Mouse (Mus musculus) neural tube, embryonic 10.5 days (tissue): Measurements from ENCODE around the gene Ivd.

Experiments used
- DNase-seq: peaks from one replicate; pipeline ENCODE4 v3.0.0-alpha.2; 2017; ENCODE audit warnings: low spot score; ENCODE audit errors: extremely low spot score

Gene Ivd

DNA sequence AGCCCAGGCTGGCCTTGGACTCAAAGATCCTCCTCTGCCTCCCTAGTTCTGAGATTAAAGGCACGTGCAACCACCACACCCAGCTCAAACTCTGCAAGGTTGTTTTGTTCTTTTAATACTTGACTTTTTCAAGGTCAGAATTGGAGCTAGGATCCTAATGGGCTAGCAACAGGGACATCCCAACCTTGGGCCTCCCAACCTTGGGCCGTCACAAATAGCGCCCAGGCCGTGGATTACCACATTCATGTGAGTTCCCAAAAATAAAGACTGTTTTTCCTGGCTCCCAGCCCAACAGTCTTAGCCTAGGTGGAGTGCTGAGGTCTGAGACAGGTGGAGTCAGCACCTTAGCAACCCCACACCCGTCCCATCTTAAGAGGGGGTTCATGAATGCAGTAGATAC, 20.2 kb downstream of the Ivd start:
- DNase-seq: no peak

DNA sequence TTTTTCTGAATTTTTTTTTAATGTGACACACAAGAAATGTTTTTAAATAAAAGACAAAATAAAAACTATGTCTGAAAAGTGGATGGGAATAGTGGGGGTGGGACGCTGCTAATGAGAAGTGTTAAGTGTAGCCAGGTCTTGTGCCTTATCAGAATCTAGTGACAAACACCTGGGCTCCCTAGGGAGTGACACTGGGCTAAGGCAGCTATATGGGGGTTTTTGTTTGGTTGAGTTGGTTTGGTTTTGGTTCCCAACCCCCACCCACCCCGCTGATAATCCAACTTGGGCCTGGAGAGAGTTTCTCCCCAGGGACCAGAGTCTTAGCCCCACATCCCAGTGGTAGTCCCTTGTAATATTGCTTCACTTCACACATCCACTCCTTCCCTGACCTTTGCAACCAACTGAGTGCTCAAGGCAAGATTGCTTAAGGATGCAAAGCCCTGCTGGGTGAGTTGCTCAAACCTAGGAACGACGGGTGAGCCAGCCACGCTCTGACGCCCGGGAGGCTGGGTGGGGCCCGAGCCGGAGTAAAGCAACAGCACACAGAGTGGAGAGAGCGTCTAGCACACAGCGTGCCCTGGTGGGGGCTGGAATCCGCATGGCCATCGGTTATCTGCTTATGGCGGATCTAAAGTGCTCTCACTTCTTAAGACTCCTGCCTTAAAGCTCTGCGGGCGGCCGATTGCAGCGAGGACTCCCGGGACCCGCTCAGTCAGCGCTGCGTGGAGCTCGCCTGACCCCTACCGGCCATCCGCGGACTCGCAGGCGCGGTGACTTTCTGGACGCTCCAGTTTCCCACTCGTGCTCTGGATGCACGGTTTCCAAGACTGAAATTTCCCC, 21.3 kb downstream of the Ivd start:
- peak; percentile 89 for DNase-seq

GRCm38 (mm10) chr2:118887440-118887839, 25.7 kb downstream of the Ivd start:
- no peak for DNase-seq

DNA sequence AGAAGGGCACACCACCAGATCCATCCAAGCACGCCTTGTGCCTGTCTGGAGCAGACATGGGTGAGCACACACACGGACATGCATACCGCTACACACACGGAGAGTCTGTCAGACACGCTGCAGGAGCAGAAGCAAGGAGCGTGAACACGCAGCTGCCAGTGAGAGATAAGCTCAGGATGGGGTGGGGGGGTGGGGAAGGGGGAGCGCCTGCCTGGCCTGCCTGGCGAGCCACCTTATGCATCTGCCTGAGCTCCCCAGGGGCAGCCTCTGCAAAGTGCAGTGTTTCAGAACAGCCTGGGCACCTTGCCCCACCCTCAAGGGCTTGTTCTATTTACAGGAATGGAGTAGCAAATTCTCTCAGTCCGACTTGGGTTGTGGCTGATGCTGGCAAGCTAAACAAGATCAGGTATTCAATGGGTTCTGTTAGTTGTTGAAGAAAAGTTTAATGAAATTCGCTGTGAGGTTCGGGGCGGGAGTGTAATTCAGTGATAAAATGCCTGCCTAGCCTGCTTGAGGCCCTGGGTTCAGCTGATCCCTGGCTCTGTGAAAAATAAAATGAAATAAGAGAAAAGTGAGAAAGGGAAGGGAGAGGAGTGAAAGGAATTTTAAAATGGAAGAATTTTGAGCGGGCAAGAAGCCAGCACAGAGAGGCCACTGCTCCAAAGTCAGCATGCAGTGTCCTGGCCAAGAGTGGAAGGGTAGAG, 26.2 kb downstream of the Ivd start:
- no peak for DNase-seq

DNA sequence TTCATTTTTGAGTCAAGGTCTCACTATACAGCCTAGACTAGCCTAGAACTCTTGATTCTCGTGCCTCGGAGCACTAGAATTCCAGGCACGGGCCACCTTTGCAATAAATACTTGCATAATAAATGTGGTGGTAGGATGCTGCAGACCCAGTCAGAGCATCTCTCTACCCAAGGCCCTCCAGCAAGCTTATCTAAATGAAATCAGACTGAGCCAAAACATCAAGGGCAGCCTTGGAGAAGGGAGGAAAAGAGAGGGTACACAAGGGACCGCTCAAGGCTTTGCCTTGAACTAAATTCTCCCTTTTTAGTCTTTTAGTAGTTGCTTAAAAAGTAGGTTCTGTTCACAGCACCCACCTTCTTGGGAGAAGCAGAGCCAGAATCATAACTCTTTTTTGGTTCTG, 29.4 kb downstream of the Ivd start:
- DNase-seq: no peak

GRCm38 (mm10) chr2:118895990-118896913, 34.5 kb downstream of the Ivd start:
- DNase-seq: peak; percentile 56

DNA sequence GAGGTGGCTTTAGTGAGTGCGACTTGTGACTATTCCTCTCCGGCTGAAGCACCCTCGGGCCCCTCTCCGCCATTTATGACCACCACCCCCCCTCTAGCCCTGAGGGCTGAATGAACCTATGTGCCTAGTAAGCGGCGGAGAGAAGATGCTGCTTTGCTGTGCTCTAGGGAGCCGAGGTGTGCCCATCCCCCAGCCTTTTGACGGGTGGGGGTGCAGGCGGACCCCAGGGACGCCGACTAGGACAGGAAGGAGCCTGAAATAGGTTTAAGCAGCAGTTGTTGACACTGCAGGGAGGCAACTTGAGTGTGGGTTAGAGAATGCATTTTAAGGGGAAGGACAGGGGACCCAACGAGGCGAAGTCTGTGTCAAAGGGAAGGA, 35.1 kb downstream of the Ivd start:
- peak; percentile 42 for DNase-seq

DNA sequence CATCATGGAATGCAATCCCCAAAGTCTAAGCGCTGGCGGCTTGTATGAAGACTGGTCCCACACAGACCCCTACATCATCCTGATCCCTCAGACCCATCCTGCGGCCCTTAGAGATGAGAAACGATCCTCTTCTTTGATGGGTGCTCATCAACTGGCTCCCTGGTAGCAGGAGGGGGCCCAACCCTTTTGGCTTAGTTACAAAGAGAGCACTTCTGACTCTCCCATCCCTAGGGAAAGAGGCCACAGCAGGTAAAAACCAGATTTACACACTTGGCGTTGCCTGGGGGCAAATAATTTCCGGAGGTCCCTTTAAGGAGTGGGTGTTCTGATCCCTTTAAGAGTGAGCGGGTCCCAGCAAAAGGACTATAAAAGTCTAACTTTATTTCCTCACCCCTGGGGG, 35.6 kb downstream of the Ivd start:
- DNase-seq: no peak

DNA sequence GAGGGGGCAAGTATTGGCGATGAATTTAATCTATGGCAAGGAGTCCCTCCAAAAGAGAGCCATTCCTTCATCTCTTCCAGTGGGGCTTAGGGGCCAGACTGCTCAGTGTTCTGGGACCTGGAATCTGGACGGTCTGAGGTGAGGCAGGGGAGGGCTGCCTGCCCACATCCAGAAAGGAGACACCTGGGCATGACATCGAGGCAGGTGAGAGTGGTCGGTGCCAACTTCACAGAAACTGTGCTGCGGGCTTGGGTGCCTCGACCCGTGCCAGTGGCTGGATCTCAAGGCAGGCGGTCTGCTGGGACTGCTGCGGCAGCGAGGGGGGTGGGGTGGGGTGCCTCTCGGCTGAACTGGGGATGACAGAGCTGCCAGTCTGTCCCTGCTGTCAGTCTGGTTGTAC, 36.1 kb downstream of the Ivd start:
- DNase-seq: peak; percentile 19

GRCm38 (mm10) chr2:118898771-118899170, 37.0 kb downstream of the Ivd start:
- DNase-seq: peak; percentile 17

DNA sequence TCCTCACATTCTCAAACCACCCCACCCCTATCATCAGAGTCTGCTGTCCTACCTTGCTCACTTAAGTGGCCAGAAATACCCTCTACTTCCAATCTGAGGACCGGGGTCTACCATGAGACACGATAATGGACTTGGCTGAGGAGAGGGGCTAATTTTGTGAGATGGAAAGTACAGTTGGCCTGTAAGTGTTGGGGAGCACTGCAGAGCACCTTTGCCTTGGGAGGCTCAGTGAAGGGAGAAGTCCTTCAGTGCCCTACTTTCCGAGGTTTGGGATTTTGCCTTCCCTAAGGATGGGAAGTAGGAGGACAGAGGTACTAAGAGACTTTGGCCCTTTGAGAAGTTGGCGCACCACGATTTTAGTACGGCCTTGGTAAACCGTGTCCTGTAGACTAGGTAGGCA, 37.6 kb downstream of the Ivd start:
- peak; percentile 38 for DNase-seq

- DNase-seq: peak; percentile 64
These were observed 38.4 kb downstream of the Ivd start, which contains the start of gene Bahd1 for GRCm38 (mm10) chr2:118899981-118900825. Gene Bahd1 (plus strand): TSS chr2:118900377.

DNA sequence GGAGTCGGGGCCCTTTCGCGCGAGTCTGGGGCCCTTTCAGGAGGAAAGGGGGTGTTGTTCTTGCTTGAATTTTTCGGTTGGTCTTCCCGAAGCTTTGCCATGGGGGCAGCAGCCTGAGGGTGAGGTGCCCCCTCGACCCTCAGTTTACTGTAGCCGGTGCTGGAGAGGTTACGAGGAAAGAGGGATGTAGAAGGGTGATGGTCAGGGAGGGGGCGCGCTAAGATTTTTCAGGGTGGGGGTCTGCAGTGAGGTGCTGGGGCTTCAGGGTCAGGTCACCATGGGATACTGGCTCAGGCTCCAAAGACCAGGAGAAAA, 39.0 kb downstream of the Ivd start:
- no peak for DNase-seq

DNA sequence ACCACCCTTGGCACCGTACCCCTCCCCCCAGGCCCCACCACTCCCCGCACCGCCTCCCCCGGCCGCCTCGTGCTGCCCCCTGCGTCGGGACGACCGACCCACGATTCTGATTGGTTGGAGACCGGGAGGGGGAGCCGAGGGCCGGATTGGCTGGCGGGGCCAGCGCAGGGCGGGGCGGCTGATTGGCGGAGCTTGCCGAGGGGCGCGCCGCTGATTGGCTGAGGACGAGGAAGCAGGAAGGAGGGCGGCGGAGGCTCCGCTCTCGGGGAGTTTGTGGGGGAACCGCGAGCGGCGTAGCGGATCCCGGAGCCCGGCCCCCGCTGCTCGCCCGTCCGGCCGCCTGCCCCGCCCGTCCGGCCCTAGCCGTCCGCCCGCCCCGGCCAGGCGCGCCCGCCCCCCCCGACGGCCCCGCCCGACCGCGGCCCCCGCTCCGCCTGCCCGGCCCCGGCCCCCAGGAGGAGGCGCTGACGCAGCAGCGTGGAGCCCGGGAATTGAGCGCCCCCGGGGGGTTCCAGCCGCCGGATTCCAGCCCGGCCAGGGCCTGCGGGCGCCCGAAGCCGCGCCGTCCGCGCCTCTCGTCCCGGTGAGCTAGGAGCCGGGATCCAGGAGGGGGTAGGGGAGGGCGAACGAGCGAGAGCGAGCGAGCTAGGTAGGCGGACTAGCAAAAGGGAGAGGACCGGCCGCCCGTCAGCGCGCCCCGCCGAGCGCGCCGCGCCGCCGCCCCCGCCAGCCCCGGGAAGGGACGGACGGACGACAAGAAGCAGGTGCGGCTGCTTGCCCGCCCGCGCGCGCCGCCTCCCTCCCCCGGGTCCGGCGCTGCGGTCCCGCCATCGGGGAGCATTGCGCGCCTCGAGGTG, 39.6 kb downstream of the Ivd start:
- peak; percentile 95 for DNase-seq

DNA sequence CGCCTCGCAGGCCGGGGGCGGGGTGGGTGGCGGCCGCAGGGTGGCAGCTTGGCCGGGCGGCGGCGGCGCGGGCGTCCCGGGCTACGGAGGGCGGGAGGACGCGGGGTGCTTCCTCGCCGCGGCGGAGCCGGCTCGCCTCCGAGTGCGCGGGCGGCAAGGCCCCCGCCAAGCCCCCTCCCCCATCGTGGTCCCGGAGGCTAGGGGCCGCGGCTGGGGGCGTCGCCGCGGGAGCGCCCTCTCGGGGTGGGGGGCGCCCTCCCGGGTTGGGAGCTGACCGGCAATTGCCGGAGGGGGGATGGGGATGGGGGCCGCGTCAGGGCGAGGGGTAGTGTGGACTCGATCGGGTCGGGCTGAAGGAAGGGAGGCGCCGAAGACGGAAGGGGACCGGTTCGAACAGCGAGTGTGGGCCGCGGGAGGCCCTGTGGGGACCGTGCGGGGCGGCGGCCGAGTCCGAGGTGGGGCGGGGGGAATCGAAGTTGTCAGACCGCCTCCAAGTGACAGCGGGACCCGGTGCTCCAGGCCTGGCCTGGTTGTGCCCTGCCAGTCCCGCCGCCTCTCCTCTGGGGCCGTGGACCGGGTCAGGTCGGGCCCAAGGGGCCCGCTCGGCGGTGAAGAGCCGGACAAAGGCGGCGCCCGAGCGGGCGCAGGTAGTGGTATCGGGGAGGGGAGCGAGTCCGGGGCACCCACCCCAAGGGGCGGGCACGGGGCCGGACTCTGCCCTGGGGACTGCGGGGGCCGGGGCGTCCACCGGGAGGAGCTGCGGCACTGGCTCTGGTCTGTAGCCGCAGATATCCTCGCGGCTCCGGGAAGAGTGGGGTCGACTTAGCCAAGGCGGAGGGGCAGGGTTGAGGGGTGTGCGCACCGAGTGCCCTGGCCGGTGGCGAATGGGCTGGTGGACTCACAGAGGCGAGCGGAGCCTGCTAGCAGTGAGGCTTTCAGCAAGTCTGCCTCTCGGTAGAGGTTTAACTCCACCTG, 40.6 kb downstream of the Ivd start:
- DNase-seq: peak; percentile 76

GRCm38 (mm10) chr2:118903333-118903741, 41.6 kb downstream of the Ivd start:
- DNase-seq: peak; percentile 26

DNA sequence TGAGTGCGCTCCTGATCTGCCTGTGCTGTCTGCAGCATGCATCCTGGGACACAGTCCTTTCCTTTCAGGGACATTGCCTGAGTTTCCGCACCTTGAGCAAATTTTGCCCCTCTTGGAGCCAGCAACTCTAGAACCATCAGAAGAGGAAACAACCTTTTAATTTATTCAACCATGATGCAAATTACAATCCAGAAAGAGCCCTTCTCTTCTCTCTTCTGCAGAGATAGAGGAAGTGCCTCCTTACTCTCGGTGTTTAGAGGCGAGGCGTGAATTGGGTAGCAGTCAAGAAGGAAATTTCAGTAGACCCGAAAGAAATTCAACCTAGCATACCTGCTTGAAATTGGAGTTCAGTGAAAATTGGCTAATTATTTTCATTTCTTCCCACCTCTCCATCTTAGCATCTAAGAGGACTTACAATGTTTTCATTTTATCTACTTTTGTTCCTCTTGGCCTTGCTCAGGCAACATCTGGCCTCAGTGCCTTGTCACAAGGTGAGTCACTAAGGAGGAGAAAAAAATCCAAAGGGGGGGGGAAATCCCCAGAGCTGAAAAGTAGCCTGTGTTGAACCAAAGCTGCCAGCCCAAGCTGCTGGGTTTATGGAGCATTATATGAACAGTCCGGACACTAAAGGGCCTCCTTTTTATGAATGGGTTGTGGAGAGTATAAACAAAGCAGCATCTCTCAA, 43.8 kb downstream of the Ivd start:
- DNase-seq: no peak

- no peak for DNase-seq
These were observed 44.4 kb downstream of the Ivd start for GRCm38 (mm10) chr2:118906118-118906492.
